Mouse (Mus musculus) embryonic stem cell, embryonic (primary cell): ENCODE data around the gene Timm8a2.
"Not testable (repeated sequence)": the region's sequence is repeated elsewhere in the genome, so short reads cannot be mapped to it uniquely, and the experiment has no call there.

Experiments used
- CTCF ChIA-PET, 4 experiments: fragments of 300-600 bp in 2 of 4; fragments of 350-600 bp in 2 of 4; sonication (Branson Sonifier 250); formaldehyde crosslinking; loops; one replicate each; lab custom pipeline; 2022; ENCODE audit warnings: inconsistent platforms in 2 of 4; lab: Charles Lee
- POLR2A ChIA-PET, 4 experiments: fragments of 300-600 bp in 2 of 4; fragments of 350-600 bp in 2 of 4; sonication (Branson Sonifier 250); formaldehyde crosslinking; loops; one replicate each; lab custom pipeline; 2022; ENCODE audit warnings: antibody characterized with exemption in 4 of 4, inconsistent platforms in 1 of 4; lab: Charles Lee

Gene Timm8a2

DNA sequence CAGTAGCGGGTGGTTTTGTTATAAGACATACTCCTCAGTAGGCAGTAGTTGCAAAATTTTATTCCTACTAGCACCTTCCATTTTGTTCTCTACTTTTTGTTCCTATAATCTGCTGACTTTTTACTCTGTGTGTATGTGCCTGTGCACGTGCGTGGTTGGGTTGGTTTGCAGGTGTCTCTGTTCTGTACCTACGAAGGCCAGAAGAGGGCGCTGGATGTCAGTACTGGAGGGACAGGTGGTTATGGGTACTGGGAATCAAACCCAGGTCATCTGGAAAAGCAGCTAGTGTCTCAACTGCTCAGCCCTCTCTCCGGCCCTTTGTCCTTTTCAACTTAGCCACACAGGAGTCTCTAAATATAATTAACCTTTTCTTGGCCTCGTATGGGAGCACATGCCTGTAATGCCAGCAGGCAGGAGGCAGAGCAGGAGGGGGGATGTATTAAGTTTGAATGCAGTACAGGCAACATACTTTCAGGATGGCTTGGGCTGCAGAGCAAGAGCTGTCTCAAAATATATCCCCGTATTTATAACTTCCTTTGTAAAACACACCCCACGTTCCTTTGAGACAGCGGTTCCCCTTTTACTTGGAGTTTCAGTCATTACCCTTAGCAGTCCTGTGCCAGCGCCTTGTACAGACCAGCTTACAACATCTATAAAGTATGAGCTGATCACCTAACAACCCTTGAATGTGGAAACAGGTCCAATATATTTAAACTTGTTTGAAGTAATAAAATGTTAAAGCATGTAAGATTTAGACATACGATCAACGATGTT lies 4.6 kb downstream of the Timm8a2 start:
- POLR2A ChIA-PET: interaction anchor here in 3 of 4 experiments (0.6 to 0.8 kb wide), 5 partner anchors 11 to 112 kb away, joined by 3 to 6 read pairs (median 3); no protein-coding TSS in a partner anchor
- CTCF ChIA-PET: interaction anchor here in 3 of 4 experiments (0.6 to 1.0 kb wide), 8 partner anchors 9 to 573 kb away, joined by 3 to 5 read pairs (median 3); no protein-coding TSS in a partner anchor

DNA sequence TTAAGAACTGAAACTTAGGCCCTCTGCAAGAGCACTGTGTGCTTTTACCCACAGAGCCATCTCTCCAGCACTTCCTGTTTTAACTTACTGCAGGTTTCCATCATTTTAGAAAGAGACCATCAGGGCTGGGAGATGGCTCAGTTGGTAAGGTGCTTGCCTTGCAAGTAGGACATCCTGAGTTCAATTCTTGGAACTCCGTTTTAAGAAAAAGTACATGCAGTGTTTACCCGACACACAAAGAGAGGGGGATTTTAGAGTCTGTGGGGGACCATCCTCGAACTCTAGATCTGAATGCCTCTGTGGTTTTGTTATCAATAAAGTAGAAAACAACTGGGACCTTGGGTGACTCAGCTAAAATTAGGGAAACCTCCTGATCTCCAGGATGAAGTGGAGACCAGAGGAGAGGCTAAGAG lies 6.9 kb downstream of the Timm8a2 start:
- CTCF ChIA-PET: no interaction called here
- POLR2A ChIA-PET: interaction anchor here in 1 of 4 experiments (0.6 to 1.9 kb wide), 3 partner anchors 12 to 548 kb away, joined by 3 to 5 read pairs (median 4); partner anchors contain the start of gene Ubac2

DNA sequence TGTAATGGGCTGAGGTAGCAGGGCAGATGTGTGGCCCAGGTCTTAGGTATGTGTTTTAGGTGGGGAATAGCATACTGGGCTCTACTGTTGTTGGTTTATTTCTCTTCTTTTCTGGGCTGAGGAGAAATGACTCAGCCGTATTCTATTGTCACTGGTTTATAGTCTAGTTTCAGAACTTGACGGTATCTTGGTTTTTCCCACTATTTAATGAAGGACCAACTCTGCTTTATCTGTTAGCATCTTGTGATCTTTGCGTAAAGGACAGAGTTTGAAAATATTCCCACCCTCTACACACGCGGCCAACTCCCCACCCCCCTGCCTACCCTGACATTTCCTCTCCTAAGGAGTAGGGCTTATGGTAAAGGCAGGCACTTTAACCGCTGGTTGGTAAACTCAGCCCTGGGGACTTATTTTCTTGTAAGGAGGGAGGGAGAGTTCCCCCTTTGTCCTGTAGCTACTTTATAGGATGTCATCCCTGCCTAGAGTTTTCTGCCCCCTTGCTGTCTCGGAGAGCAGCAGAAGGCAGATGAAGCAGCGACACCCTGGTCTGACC lies 7.7 kb downstream of the Timm8a2 start:
- CTCF ChIA-PET: no interaction called here
- POLR2A ChIA-PET: no interaction called here

DNA sequence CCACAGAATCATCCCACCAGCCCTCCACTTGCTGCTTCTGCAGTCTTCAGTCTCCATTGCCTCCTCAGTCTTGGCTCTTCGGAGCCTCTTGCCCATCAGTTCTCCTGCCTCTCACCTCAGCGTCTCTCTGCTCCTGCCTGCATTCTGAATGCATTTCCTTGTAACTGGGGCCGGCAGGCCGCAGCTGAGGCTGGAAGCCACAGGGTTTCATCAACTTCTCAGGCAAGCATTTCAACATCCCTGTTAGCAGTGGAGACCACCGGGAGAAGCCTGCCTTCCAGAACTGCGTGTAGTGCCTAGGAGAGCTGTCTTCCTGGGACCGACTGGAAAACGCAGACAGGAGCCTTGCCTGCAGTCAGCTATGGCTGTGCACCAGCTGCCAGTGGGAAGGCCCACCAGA lies 13.3 kb downstream of the Timm8a2 start:
- CTCF ChIA-PET: no interaction called here
- POLR2A ChIA-PET: interaction anchor here in 3 of 4 experiments (0.5 to 1.3 kb wide), 4 partner anchors 22 to 296 kb away, joined by 3 to 6 read pairs (median 4); partner anchors contain the start of gene Ubac2 (in 1 of the 3)

DNA sequence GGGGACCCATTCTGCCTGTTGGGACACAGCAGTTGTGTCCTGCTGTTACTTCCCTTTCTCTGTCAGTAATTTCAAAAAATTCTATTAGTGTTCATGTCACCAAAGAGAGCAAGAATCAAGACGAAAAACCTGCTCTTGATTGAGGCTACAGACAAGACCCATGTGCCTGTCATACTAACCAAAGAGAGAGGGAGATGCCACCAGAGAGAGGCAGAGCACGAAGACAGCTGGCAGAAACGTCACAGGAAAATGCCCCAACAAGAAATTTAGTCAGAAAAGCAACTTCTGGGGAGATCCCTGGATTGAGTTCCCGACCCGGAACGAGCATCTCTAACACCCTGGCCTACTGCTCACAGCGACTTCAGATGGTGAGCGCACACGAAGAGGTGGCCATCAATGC lies 14.3 kb downstream of the Timm8a2 start:
- CTCF ChIA-PET: interaction anchor here in 1 of 4 experiments (0.7 kb wide), 1 partner anchor 115 kb away, joined by 3 read pairs; no protein-coding TSS in a partner anchor
- POLR2A ChIA-PET: interaction anchor here in 1 of 4 experiments (1.3 kb wide), 1 partner anchor 122 kb away, joined by 4 read pairs; no protein-coding TSS in a partner anchor

DNA sequence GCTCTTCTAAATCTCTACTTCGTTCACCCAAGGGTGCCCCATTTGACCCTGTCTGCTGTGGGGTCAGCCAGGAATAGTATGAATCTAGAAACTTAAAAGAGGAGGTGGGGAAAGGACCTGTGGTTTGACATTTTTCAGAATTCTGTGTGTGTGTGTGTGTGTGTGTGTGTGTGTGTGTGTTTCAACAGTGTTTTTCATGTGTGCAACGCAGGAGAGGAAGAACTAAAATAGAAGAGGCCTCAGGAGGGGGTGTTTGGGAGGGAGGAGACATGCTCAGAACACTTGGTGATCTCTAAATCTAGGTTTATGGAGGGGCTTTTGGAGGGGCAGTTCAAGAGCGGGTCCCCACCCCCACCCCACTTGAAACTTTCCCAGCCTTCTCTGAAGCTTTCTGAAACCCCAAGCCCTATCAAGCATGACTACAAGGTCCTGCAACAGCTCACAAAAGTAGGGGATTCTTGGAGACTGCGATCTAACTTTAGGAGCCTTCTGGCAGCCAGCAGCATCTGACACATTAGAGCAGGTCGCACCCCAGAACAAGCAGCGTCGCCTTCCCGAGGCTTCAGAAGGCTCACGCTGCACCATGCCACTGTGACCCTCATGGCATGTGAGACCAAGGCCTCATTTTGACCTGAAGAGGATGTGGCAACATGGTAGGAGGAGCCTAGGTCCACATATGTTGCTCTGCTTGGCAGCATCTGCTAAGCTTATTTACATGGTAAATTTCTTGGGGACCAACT lies 18.6 kb downstream of the Timm8a2 start:
- ChIA-PET CTCF (interaction anchor here in 2 of 4 experiments (0.9 to 1.1 kb wide), 2 partner anchors 30 to 125 kb away, joined by 3 to 4 read pairs; no protein-coding TSS in a partner anchor), POLR2A (interaction anchor here in 2 of 4 experiments (0.6 to 1.9 kb wide), 5 partner anchors 14 to 859 kb away, joined by 3 to 6 read pairs (median 3); partner anchors contain the start of gene Timm8a2 (in 1 of the 2))

DNA sequence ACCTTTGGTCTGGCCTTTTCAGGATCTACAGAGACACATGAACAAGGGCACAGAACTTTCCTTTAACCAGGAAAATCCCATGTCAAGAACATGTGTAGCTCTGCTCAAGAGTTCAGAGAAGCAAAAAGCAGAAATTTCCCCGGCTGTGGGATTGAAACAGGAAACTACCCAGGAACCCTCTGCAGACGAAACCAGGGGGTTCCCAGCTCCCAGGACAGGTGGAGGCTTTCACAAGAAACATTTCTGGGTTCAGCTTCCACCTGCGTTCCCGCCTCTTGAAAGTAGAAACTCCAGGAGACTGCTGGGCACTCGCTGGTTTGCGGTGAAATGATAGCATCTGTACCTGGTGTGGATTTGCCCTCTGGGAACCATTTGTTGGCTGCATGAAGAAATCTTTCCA lies 22.4 kb downstream of the Timm8a2 start:
- ChIA-PET POLR2A (interaction anchor here in 1 of 4 experiments (1.5 kb wide), 1 partner anchor 126 kb away, joined by 4 read pairs; no protein-coding TSS in a partner anchor), CTCF (interaction anchor here in 1 of 4 experiments (1.5 kb wide), 1 partner anchor 191 kb away, joined by 5 read pairs; no protein-coding TSS in a partner anchor)

DNA sequence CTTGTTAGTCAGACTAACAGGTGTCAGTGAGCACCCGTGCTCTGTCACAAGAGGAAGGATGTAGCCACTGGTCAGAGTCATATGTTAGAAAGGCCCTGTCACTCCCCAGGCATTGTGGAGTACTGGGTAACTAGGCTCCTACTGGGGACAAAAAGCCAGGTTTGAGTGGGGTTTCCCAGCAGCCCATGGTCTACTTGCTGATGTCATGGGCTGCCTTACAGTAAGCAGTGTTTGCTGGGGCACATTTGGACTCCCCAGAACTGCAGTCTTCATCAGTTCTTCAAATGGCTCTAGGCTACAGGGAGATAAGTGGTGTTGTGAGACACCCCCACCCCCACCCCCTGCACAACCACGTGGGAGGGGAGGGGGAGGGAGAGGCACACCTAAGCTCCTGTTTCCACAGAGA lies 23.5 kb downstream of the Timm8a2 start:
- ChIA-PET CTCF (interaction anchor here in 2 of 4 experiments (0.5 kb wide), 2 partner anchors 344 to 1077 kb away, joined by 3 to 5 read pairs; no protein-coding TSS in a partner anchor), POLR2A (interaction anchor here in 2 of 4 experiments (0.6 to 1.5 kb wide), 3 partner anchors 92 to 131 kb away, joined by 3 to 5 read pairs (median 4); no protein-coding TSS in a partner anchor)

DNA sequence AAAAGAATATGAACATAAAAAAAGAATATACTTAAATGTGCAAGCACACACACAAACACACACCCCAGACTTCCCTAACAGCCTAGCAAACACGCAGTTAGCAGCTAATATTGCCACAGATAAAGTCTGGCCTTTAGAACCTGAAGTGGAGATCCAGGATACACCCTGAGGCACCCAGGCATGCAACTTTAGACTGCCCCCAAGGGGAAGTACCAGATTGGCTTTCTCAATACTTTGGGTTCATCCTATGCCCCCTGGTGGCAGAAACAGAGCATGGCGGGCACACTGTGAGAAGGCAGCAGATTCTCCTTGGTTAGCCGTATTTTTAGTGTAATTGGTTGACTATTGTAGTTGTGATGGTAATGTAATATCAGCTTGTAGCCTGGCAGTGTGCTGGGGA lies 26.2 kb downstream of the Timm8a2 start:
- ChIA-PET POLR2A (interaction anchor here in 2 of 4 experiments (0.7 to 1.5 kb wide), 6 partner anchors 26 to 133 kb away, joined by 3 to 4 read pairs (median 3); partner anchors contain the start of gene Timm8a2 (in 1 of the 2)), CTCF (interaction anchor here (0.6 to 2.6 kb wide), 11 partner anchors 21 to 519 kb away, joined by 3 to 18 read pairs (median 5); no protein-coding TSS in a partner anchor)

DNA sequence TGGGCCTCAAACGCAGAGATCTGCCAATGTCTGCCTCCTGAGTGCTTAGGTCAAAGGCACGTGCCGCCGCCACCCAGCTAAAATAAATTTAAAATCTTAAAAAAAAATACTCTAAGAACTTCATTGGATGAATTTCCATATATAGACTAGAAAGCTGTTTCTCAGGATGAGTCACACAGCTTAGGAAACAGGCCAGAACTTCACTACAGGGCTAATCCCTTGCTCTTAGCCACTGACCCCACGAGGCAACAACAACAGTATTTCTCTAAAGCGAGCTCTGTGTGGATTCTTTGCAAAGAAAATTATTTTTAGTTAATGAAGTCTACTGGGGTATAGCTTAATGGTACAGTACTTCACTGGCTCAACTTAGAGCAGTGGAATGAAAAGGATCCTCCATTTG lies 26.9 kb downstream of the Timm8a2 start:
- POLR2A ChIA-PET: interaction anchor here in 2 of 4 experiments (0.6 to 1.5 kb wide), 8 partner anchors 26 to 183 kb away, joined by 3 to 4 read pairs (median 3); partner anchors contain the start of gene Ubac2 (in 1 of the 2)
- CTCF ChIA-PET: interaction anchor here (0.6 to 2.6 kb wide), 12 partner anchors 22 to 209 kb away, joined by 3 to 18 read pairs (median 4); no protein-coding TSS in a partner anchor

DNA sequence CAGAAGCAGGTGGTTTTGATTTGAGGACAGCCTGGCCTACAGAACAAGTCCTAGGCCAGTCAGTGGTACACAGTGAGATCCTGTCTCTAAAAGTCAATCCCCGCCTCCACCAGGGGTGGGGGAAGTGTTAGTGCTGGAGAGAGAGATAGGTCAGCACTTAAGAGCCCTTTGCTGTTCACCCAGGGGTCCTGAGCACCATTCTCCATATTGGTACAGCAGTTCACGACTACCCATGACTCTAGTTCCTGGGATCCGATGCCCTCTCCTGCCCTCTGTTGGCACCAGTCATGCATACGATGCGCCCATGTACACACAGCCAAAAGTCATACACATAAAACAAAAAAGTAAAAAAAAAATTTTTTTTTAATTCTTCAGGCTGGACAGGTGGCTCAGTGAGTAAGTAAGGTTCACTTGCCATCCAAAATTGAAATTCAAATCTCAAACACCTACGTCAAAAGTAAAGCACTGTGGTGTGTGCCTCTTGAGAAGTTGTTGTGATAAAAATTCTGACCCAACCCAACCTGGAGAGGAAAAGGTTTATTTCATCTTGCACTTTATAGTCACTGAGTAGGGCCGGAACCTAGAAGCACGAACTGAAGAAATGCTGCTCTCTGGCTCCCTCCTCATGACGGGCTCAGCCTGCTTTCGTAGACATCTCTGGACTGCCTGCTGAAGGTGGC lies 28.1 kb downstream of the Timm8a2 start:
- ChIA-PET CTCF (interaction anchor here (0.5 to 3.0 kb wide), 9 partner anchors 12 to 317 kb away, joined by 3 to 18 read pairs (median 8); no protein-coding TSS in a partner anchor), POLR2A (interaction anchor here in 1 of 4 experiments (0.8 to 1.0 kb wide), 2 partner anchors 45 to 117 kb away, joined by 3 to 4 read pairs; no protein-coding TSS in a partner anchor)

DNA sequence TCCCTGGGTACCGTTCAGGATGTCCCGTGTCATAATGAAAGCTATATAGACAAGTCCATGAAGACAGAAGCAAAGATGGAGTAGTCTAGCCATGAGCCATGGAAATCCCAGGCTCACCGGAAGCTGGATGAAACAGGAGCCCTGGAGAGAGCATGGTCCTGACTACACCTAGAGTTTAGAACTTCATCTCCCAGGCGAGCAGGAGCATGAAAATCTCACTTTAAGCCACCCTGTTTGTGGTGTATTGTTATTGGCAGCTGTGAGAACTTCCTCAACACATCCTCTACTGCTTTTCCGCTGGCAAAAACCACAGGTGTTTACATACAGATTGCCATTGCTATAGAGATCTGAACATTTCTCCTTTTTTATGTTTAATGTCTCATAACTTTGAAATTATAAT lies 29.1 kb downstream of the Timm8a2 start:
- CTCF ChIA-PET: interaction anchor here in 3 of 4 experiments (1.2 to 3.0 kb wide), 5 partner anchors 127 to 198 kb away, joined by 3 to 10 read pairs (median 4); no protein-coding TSS in a partner anchor
- POLR2A ChIA-PET: interaction anchor here in 2 of 4 experiments (0.5 to 1.4 kb wide), 5 partner anchors 41 to 578 kb away, joined by 3 read pairs; no protein-coding TSS in a partner anchor

DNA sequence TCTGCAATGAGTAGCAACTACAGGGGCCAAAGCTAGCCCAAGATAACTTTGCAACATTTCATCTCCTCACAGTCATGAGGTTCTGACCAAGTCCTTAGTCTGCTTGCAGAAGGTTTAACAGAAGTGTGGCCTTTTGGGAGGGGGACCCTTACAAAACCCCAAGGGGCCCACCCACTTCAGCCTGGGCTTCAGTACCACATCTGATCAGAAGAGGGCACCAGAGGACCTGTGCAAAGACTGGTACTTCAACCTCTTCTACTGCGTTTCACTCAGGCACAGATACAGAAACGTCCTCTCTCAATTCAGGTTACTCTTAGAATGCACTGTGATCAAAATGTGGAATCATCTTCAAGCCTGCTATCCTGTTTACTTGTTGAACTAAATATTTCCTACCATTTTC lies 30.0 kb downstream of the Timm8a2 start:
- ChIA-PET POLR2A (interaction anchor here (0.7 to 1.4 kb wide), 8 partner anchors 13 to 137 kb away, joined by 3 to 5 read pairs (median 3); no protein-coding TSS in a partner anchor), CTCF (interaction anchor here (0.5 to 3.0 kb wide), 14 partner anchors 10 to 913 kb away, joined by 3 to 10 read pairs (median 4); no protein-coding TSS in a partner anchor)

DNA sequence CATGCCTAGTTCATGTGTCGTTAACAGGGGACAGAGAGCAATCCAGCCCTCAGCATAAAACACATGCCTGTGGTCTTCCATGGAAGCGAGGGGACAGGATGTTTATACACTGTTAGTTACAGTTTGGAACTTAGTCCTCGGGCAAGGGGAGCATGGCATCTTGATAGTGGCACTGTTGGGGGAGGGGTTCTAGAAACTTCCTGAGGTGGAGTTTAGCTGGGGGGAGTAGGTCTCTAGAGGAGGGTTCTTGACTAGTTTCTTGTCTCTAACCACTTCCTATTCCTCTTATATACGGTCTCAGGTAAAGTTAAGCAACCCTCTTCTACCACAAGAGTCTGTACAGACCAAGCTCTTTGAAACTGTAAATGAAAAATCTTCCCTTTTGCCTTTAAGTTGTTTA lies 31.8 kb downstream of the Timm8a2 start:
- POLR2A ChIA-PET: interaction anchor here in 1 of 4 experiments (0.6 kb wide), 1 partner anchor 189 kb away, joined by 4 read pairs; no protein-coding TSS in a partner anchor
- CTCF ChIA-PET: interaction anchor here in 1 of 4 experiments (1.0 to 1.1 kb wide), 2 partner anchors 46 to 201 kb away, joined by 3 read pairs; no protein-coding TSS in a partner anchor

DNA sequence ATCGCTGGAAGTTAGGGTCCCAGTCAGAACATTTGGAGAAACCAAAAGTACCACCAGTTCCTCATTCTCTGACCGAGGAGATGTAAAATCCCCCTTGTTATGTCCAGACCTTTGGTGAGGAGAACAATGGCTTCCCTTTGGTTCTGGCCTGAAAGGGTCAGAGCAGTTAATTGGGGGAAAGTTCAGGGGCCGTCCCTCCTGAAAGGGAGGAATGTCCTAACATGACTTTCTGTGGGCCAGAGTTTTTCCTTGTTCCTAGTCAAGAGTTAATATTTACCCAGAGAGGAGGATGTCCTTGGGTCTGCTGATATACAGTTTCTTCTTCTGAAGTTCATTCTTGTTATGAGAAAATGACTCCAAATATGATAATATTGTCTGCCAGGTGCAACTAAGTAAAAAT lies 33.6 kb downstream of the Timm8a2 start:
- POLR2A ChIA-PET: not testable (repeated sequence)
- CTCF ChIA-PET: interaction anchor here in 1 of 4 experiments (0.8 kb wide), 1 partner anchor 12 kb away, joined by 3 read pairs; no protein-coding TSS in a partner anchor
